13 mouse cellular contexts compared by ENCODE assay signal in the genomic region with DNA sequence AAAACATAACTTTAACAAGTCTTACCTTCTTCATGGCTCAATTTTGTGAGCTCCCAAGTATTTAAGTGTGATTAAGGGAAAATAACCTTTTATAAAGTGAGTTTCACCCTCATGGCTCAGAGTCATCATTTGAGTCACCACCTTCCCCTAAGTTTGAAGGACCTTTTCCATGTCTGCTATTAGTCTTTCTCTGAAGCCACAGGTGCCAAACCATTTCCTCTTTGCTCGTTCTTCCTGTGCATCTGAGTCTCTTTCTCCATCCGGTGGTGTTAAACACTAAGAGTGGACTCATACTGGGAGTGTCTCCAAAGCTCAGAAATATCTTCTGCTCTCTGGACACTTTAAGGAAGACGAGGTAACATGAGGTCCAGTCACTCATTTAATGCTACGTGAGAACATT.
"Had no signal": no experiment of that assay in that cellular context is flagged by ENCODE, and none has a peak within 500 bp of the region (broad histone marks: within the 10 kb centered on the region; RNA-seq: fewer than 3 reads in every experiment).

No protein-coding gene starts in this region.

- H3K27me3 ChIP-seq: kidney, embryonic 15.5 days; limb, embryonic 12.5 days; liver, embryonic 13.5 days; neural tube, embryonic 13.5 days had no signal

- H3K4me2 ChIP-seq: kidney, embryonic 15.5 days; limb, embryonic 12.5 days; liver, embryonic 13.5 days; neural tube, embryonic 13.5 days had no signal

- H3K9ac ChIP-seq: kidney, embryonic 15.5 days; limb, embryonic 12.5 days; liver, embryonic 13.5 days; liver, postnatal 0 days; neural tube, embryonic 13.5 days had no signal

- DNase-seq: kidney, postnatal 25 days; layer of hippocampus, adult 9-11 months; layer of hippocampus, postnatal 36 days; liver; liver, embryonic 13.5 days; liver, postnatal 0 days; retina, postnatal 1 day; thymus, postnatal 36 days had no signal

- H3K4me3 ChIP-seq: kidney, embryonic 15.5 days; limb, embryonic 12.5 days; liver, embryonic 13.5 days; midbrain, embryonic 10.5 days; neural tube, embryonic 13.5 days had no signal

- ATAC-seq: liver, postnatal 0 days; midbrain, embryonic 16.5 days had no signal

- H3K9me3 ChIP-seq: kidney, embryonic 15.5 days; limb, embryonic 12.5 days; liver, embryonic 13.5 days; midbrain, embryonic 10.5 days; neural tube, embryonic 13.5 days had no signal

- H3K36me3 ChIP-seq: kidney, embryonic 15.5 days; limb, embryonic 12.5 days; liver, embryonic 13.5 days; midbrain, embryonic 10.5 days; neural tube, embryonic 13.5 days had no signal

- H3K27ac ChIP-seq: kidney, embryonic 15.5 days; limb, embryonic 12.5 days; liver, embryonic 13.5 days; midbrain, embryonic 10.5 days; neural tube, embryonic 13.5 days had no signal

- H3K4me1 ChIP-seq: kidney, embryonic 15.5 days; limb, embryonic 12.5 days; liver, embryonic 13.5 days; neural tube, embryonic 13.5 days had no signal
